Comparison of ENCODE assay signal across 8 mouse cellular contexts in genomic region chr12:29907056-29907455, GRCm38 (mm10). TPM values are rescaled to one million over a fixed set of nuclear protein-coding genes. Genes with fewer than 3 reads are reported as not detected.
A peak's percentile ranks its signal among the peaks of the same experiment; 100 is the strongest.
DNase-seq lines count a peak whose midpoint lies in the region; ATAC-seq and TF ChIP-seq lines count a peak whose summit lies in the region.

No protein-coding gene starts in this region.

- peak; percentile 88 for TF ChIP-seq CTCF in gastrocnemius, adult 2 months (IDR thresholded peaks at IDR 0.05)
- peak; percentile 85 for TF ChIP-seq CTCF in intestine, postnatal 0 days (IDR thresholded peaks at IDR 0.05; ENCODE audit: low read depth)
- peak; percentile 81 for TF ChIP-seq CTCF in lung, embryonic 14.5 days (IDR thresholded peaks at IDR 0.05; ENCODE audit: low read depth)

- H3K4me2 ChIP-seq in intestine, postnatal 0 days (replicated peaks; ENCODE audit: low read depth) = no peak overlapping the region
- no peak overlapping the region for H3K4me2 ChIP-seq in lung, embryonic 14.5 days

- no peak overlapping the region for H3K9ac ChIP-seq in intestine, postnatal 0 days (ENCODE audit: low read depth, low read length)
- H3K9ac ChIP-seq in lung, embryonic 14.5 days = no peak overlapping the region

- H3K4me3 ChIP-seq in gastrocnemius, adult 2 months = no peak overlapping the region
- H3K4me3 ChIP-seq in intestine, postnatal 0 days (ENCODE audit: low read depth, low read length) = no peak overlapping the region
- H3K4me3 ChIP-seq in lung, embryonic 14.5 days (ENCODE audit: low read depth, low read length) = no peak overlapping the region

- no peak for ATAC-seq in intestine, postnatal 0 days
- ATAC-seq in lung, embryonic 14.5 days (ENCODE audit: insufficient read depth) = peak; percentile 86
- ATAC-seq in monocyte, adult 5-6 weeks (replicated peaks; ENCODE audit: insufficient number of reproducible peaks, low FRiP score, low TSS enrichment, poor library complexity, severe bottlenecking) = no peak

- H3K4me1 ChIP-seq in intestine, postnatal 0 days (replicated peaks; ENCODE audit: control insufficient read depth, insufficient read depth, low read length) = no peaks in the 10 kb centered on the region
- H3K4me1 ChIP-seq in lung, embryonic 14.5 days (ENCODE audit: insufficient read depth) = no peaks in the 10 kb centered on the region

- peak; percentile 51 for DNase-seq in layer of hippocampus, adult 11-12 months (ENCODE audit: low spot score)
- no peak for DNase-seq in layer of hippocampus, postnatal 36 days
- DNase-seq in brain, adult 2 months (ENCODE audit: low read depth, low spot score) = peak; percentile 81
- peak; percentile 73 for DNase-seq in gastrocnemius, adult 2 months
- peak; percentile 90 for DNase-seq in lung, embryonic 14.5 days
- DNase-seq in right cerebral cortex, postnatal 25 days = peak; percentile 27

- no peaks in the 10 kb centered on the region for H3K9me3 ChIP-seq in intestine, postnatal 0 days (ENCODE audit: control insufficient read depth)
- H3K9me3 ChIP-seq in lung, embryonic 14.5 days (ENCODE audit: low read depth, low read length) = no peaks in the 10 kb centered on the region

- peak overlapping the region; percentile 55; the same call in 1 of the 2 replicates for H3K27ac ChIP-seq in gastrocnemius, adult 2 months
- H3K27ac ChIP-seq in intestine, postnatal 0 days (ENCODE audit: low read depth, low read length) = no peak overlapping the region
- H3K27ac ChIP-seq in lung, embryonic 14.5 days (ENCODE audit: low read depth) = no peak overlapping the region

- H3K36me3 ChIP-seq in intestine, postnatal 0 days (ENCODE audit: control insufficient read depth, insufficient read depth) = no peaks in the 10 kb centered on the region
- H3K36me3 ChIP-seq in lung, embryonic 14.5 days (ENCODE audit: insufficient read depth) = no peaks in the 10 kb centered on the region

- 30% methylated on average over 2 of the region's 2 CpGs for WGBS in intestine, postnatal 0 days
- WGBS in lung, embryonic 14.5 days = 25% methylated on average over 2 of the region's 2 CpGs

- intact Hi-C loops in gastrocnemius, adult 2 months (cut with DNase I) = loop anchor here (5.0 kb wide), 1 partner anchor 130 kb away; no protein-coding TSS in a partner anchor

- no peaks in the 10 kb centered on the region for H3K27me3 ChIP-seq in intestine, postnatal 0 days (replicated peaks; ENCODE audit: control insufficient read depth, insufficient read depth, low read length)
- H3K27me3 ChIP-seq in lung, embryonic 14.5 days (ENCODE audit: insufficient read depth, low read length) = no peaks in the 10 kb centered on the region

RNA-seq across cellular contexts. Expression of gene Pxdn, which starts 30.4 kb away (rescaled TPM):
- total RNA-seq in layer of hippocampus, postnatal 36 days (2021) = 10 to 100 TPM; 63.9 to 69.6 TPM
- total RNA-seq in gastrocnemius, adult 2 months (2021) = 1 to 10 TPM; 6.1 to 8.1 TPM
- polyA plus RNA-seq in intestine, postnatal 0 days (2015; fragmentation: Nextera tagmentation; extraction: Ambion mirVana) = 18.4 TPM in 2 replicates
- polyA plus RNA-seq in lung, embryonic 14.5 days (2014; fragmentation: Nextera tagmentation; extraction: Ambion mirVana) = 135 and 144 TPM in 2 replicates
- total RNA-seq in monocyte, adult 5-6 weeks (2017) = not detected in 3 replicates

Comparison
In these comparisons a context has a peak if more than half of its experiments do, and no peak if none do; other contexts are left out.
1. DNase-seq: peak in layer of hippocampus, adult 11-12 months (single experiment), brain, adult 2 months (single experiment), gastrocnemius, adult 2 months (single experiment), lung, embryonic 14.5 days (single experiment) and right cerebral cortex, postnatal 25 days (single experiment); none in layer of hippocampus, postnatal 36 days (0 of 2).
2. RNA of gene Pxdn, which starts 30.4 kb away (total RNA-seq): 63.9 to 69.6 TPM in layer of hippocampus, postnatal 36 days; 6.1 to 8.1 TPM in gastrocnemius, adult 2 months and not detected in monocyte, adult 5-6 weeks; every median in the first group is over 4 times any median in the second.
3. Peak in every context shown above with its lines, with median percentiles within 50 percentile points of each other: CTCF ChIP-seq.